Mouse (Mus musculus) lung, embryonic 16.5 days (tissue): ENCODE results near the gene Mesd. TPM values are rescaled to one million over a fixed set of nuclear protein-coding genes. Genes with fewer than 3 reads are reported as not detected.
A peak's percentile ranks its signal among the peaks of the same experiment; 100 is the strongest.
"Not testable (repeated sequence)": the region's sequence is repeated elsewhere in the genome, so short reads cannot be mapped to it uniquely, and the experiment has no call there.

Experiments
- ATAC-seq: fragments of 200-750 bp; cut with Nextera tagmentation; 2 replicates; pipeline ENCODE4 v1.8.0; 2017; ENCODE audit warnings: low read depth, mild to moderate bottlenecking, moderate library complexity
- H3K27ac ChIP-seq: fragments of 300-500 bp; sonication (generic); 2 replicates; pipeline ENCODE4 v1.5.1; 2014; ENCODE audit warnings: mild to moderate bottlenecking, control low read depth, low read length
- H3K27me3 ChIP-seq: fragments of 300-500 bp; sonication (generic); 2 replicates; pipeline ENCODE4 v1.6.1; 2014; ENCODE audit warnings: low read depth, low read length, mixed read lengths; ENCODE audit not compliant: control insufficient read depth, insufficient read depth
- H3K36me3 ChIP-seq: fragments of 300-500 bp; sonication (generic); 2 replicates; pipeline ENCODE4 v1.6.1; 2014; ENCODE audit warnings: low read length; ENCODE audit not compliant: control insufficient read depth, insufficient read depth
- H3K4me1 ChIP-seq: fragments of 300-500 bp; sonication (generic); replicated peaks from 2 replicates; pipeline ENCODE4 v1.6.1; 2014; ENCODE audit warnings: low read length, mixed read lengths; ENCODE audit not compliant: control insufficient read depth, insufficient read depth
- H3K4me2 ChIP-seq: fragments of 300-500 bp; sonication (generic); 2 replicates; pipeline ENCODE4 v1.6.1; 2014; ENCODE audit warnings: low read depth, low read length, control low read depth
- H3K4me3 ChIP-seq: fragments of 300-500 bp; sonication (generic); 2 replicates; pipeline ENCODE4 v1.5.1; 2014; ENCODE audit warnings: mild to moderate bottlenecking, low read length, control low read depth
- H3K9ac ChIP-seq: fragments of 300-500 bp; sonication (generic); 2 replicates; pipeline ENCODE4 v1.6.1; 2014; ENCODE audit warnings: low read length, control low read depth
- H3K9me3 ChIP-seq: fragments of 300-500 bp; sonication (generic); 2 replicates; pipeline ENCODE4 v1.6.1; 2016; ENCODE audit warnings: low read length; ENCODE audit not compliant: control insufficient read depth
- WGBS: fragments of 180-500 bp; shearing (Covaris S2); extraction: QIAGEN DNeasy Blood & Tissue Kit; methylation state at CpG from one replicate; pipeline ENCODE4 v1.1.7; 2014; 5-methylcytosine and 5-hydroxymethylcytosine counted together
- polyA plus RNA-seq: library from polyadenylated mRNA; unstranded; fragments of >200 nt; fragmentation: Nextera tagmentation; extraction: Ambion mirVana; gene quantifications from 2 replicates; pipeline ENCODE4 v1.2.1, GENCODE M21; 2015

Mesd gene
- polyA plus RNA-seq, 1 experiment from 2014 or later = 132 TPM

DNA sequence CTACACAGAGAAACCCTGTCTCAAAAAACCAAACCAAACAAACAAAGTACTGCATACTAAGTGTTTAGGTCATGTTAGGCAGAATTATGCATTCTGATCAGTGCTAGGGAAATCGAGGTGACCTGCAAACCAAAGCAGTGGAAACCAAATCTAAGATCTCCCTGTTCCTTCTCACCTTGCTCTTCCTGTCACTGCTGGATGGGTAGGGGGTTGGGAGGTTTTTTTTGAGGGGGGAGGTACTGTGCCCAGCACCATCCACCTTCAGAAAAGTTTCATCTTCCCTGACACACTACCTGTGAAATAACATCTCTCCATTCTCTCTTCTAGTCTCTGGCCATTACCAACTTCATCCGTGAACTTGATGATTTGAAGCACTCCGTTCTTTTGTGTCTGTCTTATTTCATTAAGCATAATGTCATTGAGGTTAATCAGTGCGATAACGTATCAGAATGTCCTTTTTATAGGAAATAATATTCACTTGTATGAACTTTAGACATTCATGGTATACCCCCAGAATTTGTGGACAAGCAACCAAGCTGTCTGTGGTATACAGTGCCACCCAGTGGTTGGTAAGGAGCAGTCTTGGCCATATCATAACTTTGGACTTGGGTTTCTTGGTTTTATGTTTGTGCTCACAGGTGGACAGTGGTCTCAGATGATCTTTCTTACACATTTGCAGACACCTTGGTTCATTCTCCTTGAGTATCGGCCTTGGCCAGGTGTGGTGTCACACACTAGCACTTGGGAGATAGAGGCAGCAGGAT, 2.3 kb downstream of the Mesd start:
- Histone ChIP-seq H3K4me1 (peaks cover 26% of the 10 kb centered on the region), H3K4me2 (no peak overlapping the region), H3K27me3 (no peaks in the 10 kb centered on the region), H3K27ac (no peak overlapping the region), H3K9me3 (no peaks in the 10 kb centered on the region), H3K36me3 (peaks cover 3% of the 10 kb centered on the region; the same call in 1 of the 2 replicates), H3K4me3 (no peak overlapping the region), H3K9ac (no peak overlapping the region)
- ATAC-seq = no peak
- WGBS = 91% methylated on average over 6 of the region's 6 CpGs

DNA sequence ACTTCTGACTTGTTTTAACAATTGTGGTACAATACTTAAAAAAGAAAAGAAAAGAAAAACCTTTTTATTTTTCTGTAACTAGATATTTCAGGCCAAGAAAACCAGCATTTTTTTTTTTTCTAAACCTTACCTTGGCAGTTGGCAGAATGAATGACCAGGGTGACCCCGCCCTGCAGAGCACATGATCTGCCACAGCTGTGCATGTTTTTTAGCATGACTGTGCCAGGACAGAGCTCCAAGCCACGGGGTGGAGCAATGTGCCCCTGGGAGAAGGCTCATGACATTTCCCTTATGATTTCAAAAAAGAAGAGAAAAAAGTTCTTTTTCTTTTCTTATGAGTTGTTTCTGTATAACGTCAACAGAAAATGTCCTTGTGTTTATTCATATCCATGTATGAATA, 5.1 kb downstream of the Mesd start:
- no peaks in the 10 kb centered on the region; the same call in 1 of the 2 replicates for H3K36me3 ChIP-seq
- H3K4me3 ChIP-seq = no peak overlapping the region
- H3K27me3 ChIP-seq = no peaks in the 10 kb centered on the region
- WGBS = 54% methylated on average over 3 of the region's 3 CpGs
- ATAC-seq = no peak
- peaks cover 28% of the 10 kb centered on the region for H3K4me1 ChIP-seq
- H3K9me3 ChIP-seq = no peaks in the 10 kb centered on the region
- H3K9ac ChIP-seq = no peak overlapping the region
- H3K27ac ChIP-seq = no peak overlapping the region
- no peak overlapping the region for H3K4me2 ChIP-seq

DNA sequence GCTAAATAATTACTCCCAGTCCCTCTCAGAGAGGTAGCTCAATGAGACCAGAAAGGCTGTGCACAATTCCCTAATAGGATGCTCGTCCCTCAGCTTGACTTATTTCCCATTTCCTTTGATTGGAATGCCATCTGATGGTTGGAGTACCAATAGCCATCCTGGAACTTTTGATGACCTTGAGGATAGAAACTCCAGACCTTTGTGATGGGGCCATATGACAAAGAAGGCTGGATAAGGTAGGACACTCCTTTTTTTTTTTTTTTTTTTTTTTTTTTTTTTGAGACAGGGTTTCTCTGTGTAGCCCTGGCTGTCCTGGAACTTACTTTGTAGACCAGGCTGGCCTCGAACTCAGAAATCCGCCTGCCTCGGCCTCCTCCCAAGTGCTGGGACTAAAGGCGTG, 5.7 kb downstream of the Mesd start:
- not testable (repeated sequence) for H3K9me3 ChIP-seq, H3K36me3 ChIP-seq, H3K4me3 ChIP-seq, H3K9ac ChIP-seq, H3K4me2 ChIP-seq, H3K27ac ChIP-seq, H3K27me3 ChIP-seq, ATAC-seq
- H3K4me1 ChIP-seq = peaks cover 26% of the 10 kb centered on the region
- 83% methylated on average over 5 of the region's 5 CpGs for WGBS

DNA sequence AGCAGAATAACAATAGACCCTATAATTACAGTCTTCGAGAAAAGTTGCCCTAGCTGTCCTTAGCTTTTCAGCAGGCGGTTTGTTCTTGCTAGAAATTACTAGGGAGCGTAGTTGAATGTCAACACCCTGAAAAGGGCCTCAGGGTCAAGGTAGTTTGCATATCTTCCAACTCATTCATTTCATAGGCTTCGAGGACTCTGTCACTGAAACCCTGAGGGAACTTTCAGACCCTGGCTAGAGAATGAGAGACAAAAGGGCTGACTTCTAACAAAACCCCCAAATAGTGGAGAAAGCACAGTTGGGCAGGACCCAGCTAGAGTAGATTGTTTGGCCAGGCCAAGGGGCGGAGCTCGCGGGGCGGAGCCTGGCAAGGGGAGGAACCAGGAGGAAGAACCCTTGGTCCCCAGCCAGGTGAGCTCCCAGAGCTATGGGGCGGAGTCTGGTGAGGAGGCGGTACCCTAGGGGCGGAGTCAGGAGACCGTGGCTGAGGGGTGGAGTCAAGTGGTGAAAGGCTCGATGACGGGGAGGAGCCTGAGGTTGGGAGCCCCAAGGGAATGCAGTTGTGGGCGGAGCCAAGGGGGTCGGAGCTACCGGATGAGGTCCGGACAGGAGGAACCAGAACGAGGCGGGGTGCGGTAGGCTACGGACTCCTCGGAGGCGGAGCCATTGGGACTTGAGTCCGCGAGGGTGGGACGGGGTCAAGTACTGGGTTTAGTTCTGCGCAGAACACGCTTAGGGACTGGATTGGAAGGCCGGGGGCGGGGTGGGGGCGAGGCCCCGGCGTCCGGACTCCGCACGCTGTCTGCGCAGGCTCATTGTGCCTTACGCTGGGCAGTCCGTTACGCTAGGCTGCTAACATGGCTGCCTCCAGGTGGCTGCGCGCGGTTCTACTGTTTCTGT, 7.4 kb downstream of the Mesd start:
- Histone ChIP-seq H3K9ac (peak overlapping the region; percentile 81), H3K4me2 (peak overlapping the region; percentile 59), H3K27ac (peak overlapping the region; percentile 92), H3K4me1 (peaks cover 19% of the 10 kb centered on the region), H3K4me3 (peak overlapping the region; percentile 74), H3K9me3 (no peaks in the 10 kb centered on the region), H3K36me3 (peaks cover 9% of the 10 kb centered on the region), H3K27me3 (no peaks in the 10 kb centered on the region)
- peak; percentile 98 for ATAC-seq
- WGBS = 2% methylated on average over 40 of the region's 44 CpGs

DNA sequence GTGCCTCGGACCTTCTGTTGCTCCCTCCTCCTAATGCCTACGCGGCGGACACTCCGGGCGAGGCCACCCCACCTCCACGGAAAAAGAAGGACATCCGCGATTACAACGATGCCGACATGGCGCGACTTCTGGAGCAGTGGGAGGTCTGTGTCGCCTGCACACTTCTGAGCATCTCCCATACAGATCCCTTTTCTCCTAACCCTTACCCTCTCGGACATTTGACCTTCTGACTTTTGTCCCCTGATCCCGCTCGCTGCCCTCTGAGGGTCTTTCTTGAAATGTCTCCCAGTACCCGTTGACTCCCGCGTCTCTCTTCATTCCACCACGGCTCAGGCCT, 8.0 kb downstream of the Mesd start:
- Histone ChIP-seq H3K27ac (peak overlapping the region; percentile 92), H3K9me3 (no peaks in the 10 kb centered on the region), H3K36me3 (peaks cover 12% of the 10 kb centered on the region), H3K4me1 (peaks cover 19% of the 10 kb centered on the region), H3K27me3 (no peaks in the 10 kb centered on the region), H3K4me3 (peak overlapping the region; percentile 74), H3K9ac (peak overlapping the region; percentile 81), H3K4me2 (peak overlapping the region; percentile 59)
- peak; percentile 4; the same call in 1 of the 2 replicates for ATAC-seq
- under 1% methylated on average over 21 of the region's 21 CpGs for WGBS

DNA sequence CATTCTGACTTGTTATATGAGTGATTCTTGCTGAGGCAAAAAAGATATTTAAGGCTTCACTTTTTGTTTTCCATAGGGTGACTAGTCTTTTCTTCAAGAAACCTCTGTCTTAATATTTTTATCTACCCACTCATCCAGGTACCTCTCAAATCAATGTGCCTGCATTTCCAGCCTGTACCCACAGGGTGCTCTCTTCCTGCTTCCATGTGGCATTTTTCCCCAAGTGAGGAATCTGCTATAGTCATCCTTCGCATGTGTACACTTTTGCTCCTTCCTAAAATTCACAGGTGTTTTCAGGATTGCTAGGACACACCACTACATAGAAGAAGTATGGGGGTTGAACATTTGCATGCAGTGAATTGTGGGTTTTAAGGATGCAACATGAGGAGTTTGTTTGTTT, 10.1 kb downstream of the Mesd start:
- 83% methylated on average over 1 of the region's 1 CpGs for WGBS
- Histone ChIP-seq H3K9me3 (no peaks in the 10 kb centered on the region), H3K4me3 (no peak overlapping the region), H3K9ac (no peak overlapping the region), H3K4me1 (peaks cover 19% of the 10 kb centered on the region), H3K36me3 (peaks cover 32% of the 10 kb centered on the region), H3K27me3 (no peaks in the 10 kb centered on the region), H3K27ac (no peak overlapping the region), H3K4me2 (no peak overlapping the region)
- no peak for ATAC-seq

DNA sequence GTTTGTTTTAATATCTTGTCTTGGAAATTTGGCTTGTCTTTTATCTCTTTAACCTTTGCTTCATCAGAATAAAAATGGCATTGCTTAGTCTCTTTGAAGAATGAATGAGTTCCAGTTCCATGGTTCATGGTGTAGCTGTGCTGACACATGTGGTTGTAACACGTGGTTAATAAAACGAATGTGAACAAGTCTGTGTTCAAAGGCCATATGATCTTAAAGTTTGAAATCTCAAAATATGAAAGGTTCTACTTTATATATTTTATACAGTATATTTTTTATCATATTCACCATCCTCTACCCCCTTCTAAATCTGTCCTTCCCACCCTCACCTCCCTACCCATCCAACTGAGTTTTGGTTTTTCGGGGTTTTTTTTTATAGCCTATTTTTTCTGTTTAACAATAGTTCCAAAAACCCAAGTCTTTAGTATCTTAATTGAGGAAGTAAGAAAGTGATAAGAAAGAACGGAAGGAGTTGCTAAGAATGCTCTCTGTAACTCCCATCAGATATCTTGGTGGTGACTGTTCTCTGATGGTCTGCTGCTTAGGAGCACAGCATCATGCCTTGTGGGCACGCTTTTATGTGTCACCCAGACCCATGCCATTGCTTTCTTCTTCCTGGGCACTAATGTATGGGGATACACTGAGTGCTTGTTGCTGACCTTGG, 11.9 kb downstream of the Mesd start:
- peaks cover 43% of the 10 kb centered on the region for H3K36me3 ChIP-seq
- no peak overlapping the region for H3K4me2 ChIP-seq
- no peaks in the 10 kb centered on the region for H3K9me3 ChIP-seq
- H3K4me3 ChIP-seq = no peak overlapping the region
- H3K4me1 ChIP-seq = peaks cover 25% of the 10 kb centered on the region
- ATAC-seq = no peak
- no peak overlapping the region for H3K9ac ChIP-seq
- no peak overlapping the region for H3K27ac ChIP-seq
- H3K27me3 ChIP-seq = no peaks in the 10 kb centered on the region
- 86% methylated on average over 5 of the region's 5 CpGs for WGBS

DNA sequence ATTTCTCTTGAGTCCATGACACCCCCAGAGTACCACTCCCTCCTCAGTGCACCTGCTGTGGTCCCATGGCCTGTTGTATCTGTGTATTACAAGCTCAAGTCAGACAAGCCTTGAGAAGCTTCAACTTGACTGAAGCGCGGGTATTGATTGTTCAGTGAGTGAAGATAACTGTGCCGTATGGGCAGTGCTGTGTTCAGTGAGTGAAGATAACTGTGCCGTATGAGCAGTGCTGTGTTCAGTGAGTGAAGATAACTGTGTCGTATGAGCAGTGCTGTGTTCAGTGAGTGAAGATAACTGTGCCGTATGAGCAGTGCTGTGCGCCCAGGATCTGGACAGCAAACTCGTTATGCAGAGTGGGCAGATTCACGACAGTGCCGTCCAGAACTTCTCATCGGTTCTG, 14.0 kb downstream of the Mesd start:
- Histone ChIP-seq H3K27me3 (no peaks in the 10 kb centered on the region), H3K36me3 (peaks cover 43% of the 10 kb centered on the region), H3K4me2 (no peak overlapping the region), H3K9ac (no peak overlapping the region), H3K4me3 (no peak overlapping the region), H3K27ac (no peak overlapping the region), H3K9me3 (no peaks in the 10 kb centered on the region), H3K4me1 (peaks cover 32% of the 10 kb centered on the region)
- 82% methylated on average over 11 of the region's 11 CpGs for WGBS
- ATAC-seq = no peak

DNA sequence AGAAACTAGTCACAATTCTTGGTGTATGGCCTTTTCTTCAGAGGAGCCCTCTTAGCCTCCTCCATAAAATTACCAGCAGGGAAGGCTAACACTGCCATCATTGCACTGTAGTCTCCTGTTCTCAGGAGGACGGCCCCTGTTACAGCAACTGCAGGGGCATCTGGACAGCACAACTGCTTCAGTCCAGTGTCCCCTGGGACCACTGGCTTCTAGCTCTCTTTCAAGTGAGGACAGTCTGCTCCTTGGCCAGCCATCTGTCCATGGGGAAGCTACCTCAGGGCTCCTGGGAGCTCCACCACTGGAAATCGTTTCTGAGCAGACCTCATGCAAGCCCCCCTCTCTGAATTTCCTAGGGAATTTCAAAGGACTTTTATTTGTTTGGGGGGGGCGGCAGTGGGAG, 16.3 kb downstream of the Mesd start:
- H3K4me2 ChIP-seq = no peak overlapping the region
- H3K36me3 ChIP-seq = peaks cover 43% of the 10 kb centered on the region
- 69% methylated on average over 3 of the region's 3 CpGs for WGBS
- no peaks in the 10 kb centered on the region for H3K27me3 ChIP-seq
- no peak overlapping the region for H3K4me3 ChIP-seq
- H3K9me3 ChIP-seq = no peaks in the 10 kb centered on the region
- H3K9ac ChIP-seq = no peak overlapping the region
- peaks cover 21% of the 10 kb centered on the region for H3K4me1 ChIP-seq
- peak overlapping the region; percentile 16; the same call in 1 of the 2 replicates for H3K27ac ChIP-seq
- ATAC-seq = no peak
